Mouse (Mus musculus): Measurements from ENCODE around the gene Psmb9. TPM values are rescaled to one million over a fixed set of nuclear protein-coding genes. Genes with fewer than 3 reads are reported as not detected.

Gene Psmb9
- polyA plus RNA-seq, 2 experiments = 5.8 to 6.0 TPM

DNA sequence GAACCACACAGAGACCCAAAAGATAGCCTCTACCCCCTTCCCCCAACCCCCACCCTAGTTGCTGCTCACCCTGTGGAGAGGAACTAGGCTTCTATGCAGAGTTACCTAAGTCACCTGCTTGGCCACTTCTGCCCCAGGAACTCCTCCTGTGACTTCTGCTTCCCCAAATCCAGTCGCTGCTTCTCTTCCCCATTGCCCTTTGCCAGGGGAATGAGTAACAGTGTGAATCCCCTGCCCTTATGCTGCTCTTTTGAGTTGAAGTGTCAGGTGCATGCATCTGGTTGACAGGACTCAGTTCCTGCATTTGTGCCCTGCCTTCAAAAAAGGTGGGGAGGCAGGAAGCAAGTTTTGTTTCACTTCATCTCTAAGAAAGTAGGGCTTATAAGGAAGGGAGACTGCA, 13.5 kb downstream of the Psmb9 start:
- DNase-seq (ENCODE audit: low read depth in 3 of 3, low spot score in 3 of 3) = no peak
- WGBS (ENCODE audit: insufficient replicate concordance) = 28% methylated on average over 1 of the region's 1 CpGs
- Histone ChIP-seq H3K36me3 (replicated peaks; ENCODE audit: control insufficient read depth, insufficient read depth, low read depth) (no peaks in the 10 kb centered on the region), H3K4me2 (ENCODE audit: low read depth) (no peak overlapping the region), H3K9ac (replicated peaks) (no peak overlapping the region), H3K4me3 (ENCODE audit: insufficient read depth in 1 of 2, low read depth in 2 of 2, low read length in 2 of 2) (no peak overlapping the region), H3K4me1 (replicated peaks; ENCODE audit: control insufficient read depth in 2 of 2, insufficient read depth in 2 of 2, low read length in 1 of 2) (no peaks in the 10 kb centered on the region), H3K9me3 (ENCODE audit: control insufficient read depth, low read length) (no peaks in the 10 kb centered on the region; the same call in 1 of the 2 replicates), H3K27me3 (ENCODE audit: control insufficient read depth, insufficient read depth, low read length) (no peaks in the 10 kb centered on the region), H3K27ac (no peak overlapping the region)
- no peak for TF ChIP-seq CTCF (IDR thresholded peaks at IDR 0.05; ENCODE audit: low read depth)
- TF ChIP-seq EP300 (IDR thresholded peaks at IDR 0.05; ENCODE audit: low read depth) = no peak
- ATAC-seq (ENCODE audit: insufficient read depth) = no peak

DNA sequence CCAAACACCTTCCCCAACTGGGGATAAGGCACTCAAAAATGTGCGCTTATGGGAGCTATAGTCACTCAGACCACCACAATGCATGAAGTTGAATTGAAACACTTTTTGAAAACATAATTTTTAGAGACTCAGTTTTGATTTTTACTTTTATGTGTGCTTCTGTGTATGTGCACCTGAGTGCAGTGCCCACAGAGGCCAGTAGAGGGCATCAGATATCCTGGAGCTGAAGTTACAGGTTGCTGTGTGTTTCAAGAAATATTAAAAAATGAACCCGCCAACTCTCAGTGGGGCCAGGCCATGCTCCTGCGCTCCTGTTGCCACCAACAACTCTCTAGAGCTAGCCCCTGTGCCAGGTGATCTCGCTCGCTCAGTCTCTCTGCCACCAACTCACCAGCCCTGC, 15.0 kb downstream of the Psmb9 start:
- no peak overlapping the region for H3K27ac ChIP-seq
- TF ChIP-seq EP300 (IDR thresholded peaks at IDR 0.05; ENCODE audit: low read depth) (no peak), CTCF (IDR thresholded peaks at IDR 0.05; ENCODE audit: low read depth) (peak; percentile 39; the same call in 1 of the 2 replicates)
- H3K9me3 ChIP-seq (ENCODE audit: control insufficient read depth, low read length) = no peaks in the 10 kb centered on the region; the same call in 1 of the 2 replicates
- H3K4me2 ChIP-seq (ENCODE audit: low read depth) = no peak overlapping the region
- WGBS (ENCODE audit: insufficient replicate concordance) = 77% methylated on average over 5 of the region's 5 CpGs
- DNase-seq (ENCODE audit: low read depth in 3 of 3, low spot score in 3 of 3) (no peak), ATAC-seq (ENCODE audit: insufficient read depth) (no peak)
- H3K27me3 ChIP-seq (ENCODE audit: control insufficient read depth, insufficient read depth, low read length) = no peaks in the 10 kb centered on the region
- no peaks in the 10 kb centered on the region for H3K4me1 ChIP-seq (replicated peaks; ENCODE audit: control insufficient read depth in 2 of 2, insufficient read depth in 2 of 2, low read length in 1 of 2)
- no peak overlapping the region for H3K4me3 ChIP-seq (ENCODE audit: insufficient read depth in 1 of 2, low read depth in 2 of 2, low read length in 2 of 2)
- no peaks in the 10 kb centered on the region for H3K36me3 ChIP-seq (replicated peaks; ENCODE audit: control insufficient read depth, insufficient read depth, low read depth)
- no peak overlapping the region for H3K9ac ChIP-seq (replicated peaks)

DNA sequence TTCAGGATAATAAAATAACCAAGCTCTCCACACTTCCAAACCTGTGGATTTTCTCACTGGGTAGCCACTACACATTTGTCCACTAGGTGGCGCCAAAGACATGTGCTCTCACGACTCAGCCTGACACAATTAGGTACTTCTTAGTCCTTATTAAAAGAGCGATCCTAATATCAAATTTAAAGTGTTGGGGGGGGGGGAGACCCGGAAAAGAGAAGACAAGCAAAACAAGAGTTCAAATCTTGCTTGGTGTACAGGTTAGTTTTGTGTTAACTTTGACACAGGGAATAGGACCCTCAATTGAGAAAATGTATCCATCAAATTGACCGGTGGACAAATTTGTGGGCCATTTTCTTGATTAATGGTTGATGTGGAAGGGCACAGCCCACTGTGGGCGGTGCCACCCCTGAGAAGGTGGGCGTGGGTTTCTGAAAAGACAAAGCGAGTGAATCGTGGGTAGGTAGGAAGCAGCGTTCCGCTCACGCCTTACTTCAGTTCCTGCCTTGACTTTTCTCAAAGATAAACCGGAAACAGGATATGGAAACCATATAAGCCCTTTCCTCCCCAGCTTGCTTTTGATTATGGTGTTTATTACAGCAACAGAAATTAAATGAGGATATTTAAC, 16.6 kb downstream of the Psmb9 start:
- ATAC-seq (ENCODE audit: insufficient read depth) = no peak
- H3K4me2 ChIP-seq (ENCODE audit: low read depth) = peak overlapping the region; percentile 28

GRCm38 (mm10) chr17:34170487-34170876, 17.1 kb downstream of the Psmb9 start:
- Histone ChIP-seq H3K4me2 (ENCODE audit: low read depth) (no peak overlapping the region), H3K36me3 (replicated peaks; ENCODE audit: control insufficient read depth, insufficient read depth, low read depth) (no peaks in the 10 kb centered on the region), H3K9me3 (ENCODE audit: control insufficient read depth, low read length) (no peaks in the 10 kb centered on the region), H3K4me3 (ENCODE audit: insufficient read depth in 1 of 2, low read depth in 2 of 2, low read length in 2 of 2) (no peak overlapping the region), H3K9ac (replicated peaks) (no peak overlapping the region), H3K27me3 (ENCODE audit: control insufficient read depth, insufficient read depth, low read length) (no peaks in the 10 kb centered on the region), H3K27ac (no peak overlapping the region), H3K4me1 (replicated peaks; ENCODE audit: control insufficient read depth in 2 of 2, insufficient read depth in 2 of 2, low read length in 1 of 2) (no peaks in the 10 kb centered on the region)
- 8% methylated on average over 4 of the region's 4 CpGs for WGBS (ENCODE audit: insufficient replicate concordance)
- ATAC-seq (ENCODE audit: insufficient read depth) = no peak
- no peak for DNase-seq (ENCODE audit: low read depth in 3 of 3, low spot score in 3 of 3)
- TF ChIP-seq EP300 (IDR thresholded peaks at IDR 0.05; ENCODE audit: low read depth) (no peak), CTCF (IDR thresholded peaks at IDR 0.05; ENCODE audit: low read depth) (no peak)

More for the DNA sequence above, 16.6 kb downstream of the Psmb9 start:
- Histone ChIP-seq H3K9me3 (ENCODE audit: control insufficient read depth, low read length) (no peaks in the 10 kb centered on the region), H3K4me1 (replicated peaks; ENCODE audit: control insufficient read depth in 2 of 2, insufficient read depth in 2 of 2, low read length in 1 of 2) (no peaks in the 10 kb centered on the region), H3K27me3 (ENCODE audit: control insufficient read depth, insufficient read depth, low read length) (no peaks in the 10 kb centered on the region), H3K36me3 (replicated peaks; ENCODE audit: control insufficient read depth, insufficient read depth, low read depth) (no peaks in the 10 kb centered on the region), H3K27ac (no peak overlapping the region), H3K4me3 (ENCODE audit: insufficient read depth in 1 of 2, low read depth in 2 of 2, low read length in 2 of 2) (no peak overlapping the region), H3K9ac (replicated peaks) (no peak overlapping the region)
- DNase-seq (ENCODE audit: low read depth in 3 of 3, low spot score in 3 of 3) = peak; percentile 48 to 59 (median 49)
- TF ChIP-seq EP300 (IDR thresholded peaks at IDR 0.05; ENCODE audit: low read depth) = no peak
- peak; percentile 90 for TF ChIP-seq CTCF (IDR thresholded peaks at IDR 0.05; ENCODE audit: low read depth)
- 11% methylated on average over 13 of the region's 13 CpGs for WGBS (ENCODE audit: insufficient replicate concordance)

GRCm38 (mm10) chr17:34169279-34169678, 18.3 kb downstream of the Psmb9 start:
- ATAC-seq (ENCODE audit: insufficient read depth) = no peak
- TF ChIP-seq CTCF (IDR thresholded peaks at IDR 0.05; ENCODE audit: low read depth) = peak; percentile 63
- no peak for TF ChIP-seq EP300 (IDR thresholded peaks at IDR 0.05; ENCODE audit: low read depth)
- WGBS (ENCODE audit: insufficient replicate concordance) = 0% methylated on average over 2 of the region's 2 CpGs

More at GRCm38 (mm10) chr17:34169279-34169678, 18.3 kb downstream of the Psmb9 start:
- H3K9me3 ChIP-seq (ENCODE audit: control insufficient read depth, low read length) = no peaks in the 10 kb centered on the region
- H3K4me2 ChIP-seq (ENCODE audit: low read depth) = no peak overlapping the region
- no peak overlapping the region for H3K4me3 ChIP-seq (ENCODE audit: insufficient read depth in 1 of 2, low read depth in 2 of 2, low read length in 2 of 2)
- no peak overlapping the region for H3K27ac ChIP-seq
- DNase-seq (ENCODE audit: low read depth in 3 of 3, low spot score in 3 of 3) = no peak
- H3K36me3 ChIP-seq (replicated peaks; ENCODE audit: control insufficient read depth, insufficient read depth, low read depth) = no peaks in the 10 kb centered on the region
- H3K27me3 ChIP-seq (ENCODE audit: control insufficient read depth, insufficient read depth, low read length) = no peaks in the 10 kb centered on the region
- H3K9ac ChIP-seq (replicated peaks) = no peak overlapping the region
- 0 out of 4 replicates have a peak, but pooled peaks cover 0 to 2% of the 10 kb centered on the region in 2 experiments for H3K4me1 ChIP-seq (replicated peaks; ENCODE audit: control insufficient read depth in 2 of 2, insufficient read depth in 2 of 2, low read length in 1 of 2)
